Mouse (Mus musculus) MEL (cell line): ENCODE data around the gene Man2a2. TPM values are rescaled to one million over a fixed set of nuclear protein-coding genes. Genes with fewer than 3 reads are reported as not detected.

Source experiments
- DNase-seq: peaks from one replicate; pipeline ENCODE4 v3.0.0; 2011; ENCODE audit warnings: low read depth, low spot score
- H3K27ac ChIP-seq: 2 replicates; pipeline ENCODE4 v1.5.1; 2012; ENCODE audit warnings: low read depth, mild to moderate bottlenecking, control low read depth, low read length, moderate library complexity; ENCODE audit not compliant: control insufficient read depth
- H3K27me3 ChIP-seq, 2 experiments: fragments of 150-350 bp in 1 of 2; sonication (generic) in 1 of 2; 2 replicates each; pipeline ENCODE4 v1.6.1; 2012; ENCODE audit warnings: low read length in 2 of 2, mild to moderate bottlenecking in 2 of 2, improper control_type of control experiment in 1 of 2, moderate library complexity in 1 of 2; ENCODE audit not compliant: insufficient read depth in 2 of 2, control insufficient read depth in 1 of 2
- H3K36me3 ChIP-seq, 2 experiments: 2 replicates each; pipeline ENCODE4 v1.6.1; 2012 to 2014; ENCODE audit warnings: low read length in 2 of 2, improper control_type of control experiment in 1 of 2, inconsistent platforms in 1 of 2, mild to moderate bottlenecking in 1 of 2; ENCODE audit not compliant: insufficient read depth in 2 of 2, control insufficient read depth in 1 of 2
- H3K4me1 ChIP-seq, 2 experiments: fragments of 150-350 bp in 1 of 2; sonication (generic) in 1 of 2; 2 replicates each; pipeline ENCODE4 v1.6.1; 2012; ENCODE audit warnings: low read length in 2 of 2, improper control_type of control experiment in 1 of 2, mild to moderate bottlenecking in 1 of 2; ENCODE audit not compliant: insufficient read depth in 2 of 2, control insufficient read depth in 1 of 2
- H3K4me3 ChIP-seq, 2 experiments: fragments of 150-350 bp in 1 of 2; sonication (generic) in 1 of 2; 2 replicates each; pipeline ENCODE4 v1.5.1; 2012; ENCODE audit warnings: low read depth in 2 of 2, low read length in 2 of 2, mild to moderate bottlenecking in 2 of 2, moderate library complexity in 2 of 2, control low read depth in 1 of 2, improper control_type of control experiment in 1 of 2; ENCODE audit not compliant: control insufficient read depth in 1 of 2, insufficient read depth in 1 of 2
- H3K79me2 ChIP-seq: 2 replicates; pipeline ENCODE4 v1.6.1; 2012; ENCODE audit warnings: mild to moderate bottlenecking, low read length, moderate library complexity; ENCODE audit not compliant: control insufficient read depth, poor library complexity, insufficient read depth
- H3K9ac ChIP-seq: 2 replicates; pipeline ENCODE4 v1.6.1; 2012; ENCODE audit warnings: low read depth, mild to moderate bottlenecking, control low read depth, low read length, moderate library complexity; ENCODE audit not compliant: control insufficient read depth, poor library complexity, severe bottlenecking
- H3K9me3 ChIP-seq: fragments of 150-350 bp; sonication (generic); replicated peaks from 2 replicates; pipeline ENCODE4 v1.6.1; 2012; ENCODE audit warnings: mild to moderate bottlenecking, low read length, improper control_type of control experiment, moderate library complexity; ENCODE audit not compliant: insufficient read depth
- CHD2 ChIP-seq: IDR thresholded peaks from 2 replicates; pipeline ENCODE4 v1.6.1; 2011; ENCODE audit warnings: low read length, improper control_type of control experiment
- CTCF ChIP-seq, 3 experiments: IDR thresholded peaks in 2 of 3; conservative IDR thresholded peaks in 1 of 3; 2 replicates each; pipeline ENCODE4 v1.5.1; 2011 to 2012; ENCODE audit warnings: low read length in 3 of 3, low read depth in 2 of 3, mild to moderate bottlenecking in 2 of 3, improper control_type of control experiment in 1 of 3, inconsistent platforms in 1 of 3, mixed read lengths in 1 of 3, moderate library complexity in 1 of 3; ENCODE audit not compliant: control insufficient read depth in 1 of 3, insufficient read depth in 1 of 3, poor library complexity in 1 of 3, severe bottlenecking in 1 of 3
- E2F4 ChIP-seq: IDR thresholded peaks from 2 replicates; pipeline ENCODE4 v1.6.1; 2011; ENCODE audit warnings: low read depth, low read length, improper control_type of control experiment, borderline replicate concordance
- EP300 ChIP-seq, 2 experiments: IDR thresholded peaks; 2 replicates each; pipeline ENCODE4 v1.6.1; 2011; ENCODE audit warnings: improper control_type of control experiment in 2 of 2, low read length in 2 of 2, low read depth in 1 of 2, mild to moderate bottlenecking in 1 of 2
- ETS1 ChIP-seq: IDR thresholded peaks from 2 replicates; pipeline ENCODE4 v1.6.1; 2012; ENCODE audit warnings: low read depth, mild to moderate bottlenecking, inconsistent platforms, low read length, improper control_type of control experiment, moderate library complexity
- GATA1 ChIP-seq: IDR thresholded peaks from 2 replicates; pipeline ENCODE4 v1.6.1; 2011; ENCODE audit warnings: low read depth, low read length, improper control_type of control experiment
- JUND ChIP-seq: IDR thresholded peaks from 2 replicates; pipeline ENCODE4 v1.6.1; 2011; ENCODE audit warnings: low read depth, mild to moderate bottlenecking, improper control_type of control experiment, low read length
- KAT2A ChIP-seq: conservative IDR thresholded peaks from 2 replicates; pipeline ENCODE4 v1.6.1; 2012; ENCODE audit warnings: low read depth, low read length, improper control_type of control experiment, inconsistent platforms
- MXI1 ChIP-seq: IDR thresholded peaks from 2 replicates; pipeline ENCODE4 v1.6.1; 2011; ENCODE audit warnings: mild to moderate bottlenecking, low read depth, low read length, improper control_type of control experiment
- MYC ChIP-seq: IDR thresholded peaks from 2 replicates; pipeline ENCODE4 v1.6.1; 2011; ENCODE audit warnings: low read depth, mild to moderate bottlenecking, low read length, improper control_type of control experiment, moderate library complexity
- NELFE ChIP-seq: IDR thresholded peaks from 2 replicates; pipeline ENCODE4 v1.6.1; 2011; ENCODE audit warnings: low read depth, low read length, improper control_type of control experiment
- POLR2A ChIP-seq, 2 experiments: IDR thresholded peaks; 2 replicates each; pipeline ENCODE4 v1.6.1; 2011 to 2012; ENCODE audit warnings: low read length in 2 of 2, mild to moderate bottlenecking in 2 of 2, control low read depth in 1 of 2, improper control_type of control experiment in 1 of 2, low read depth in 1 of 2, moderate library complexity in 1 of 2; ENCODE audit not compliant: control insufficient read depth in 1 of 2, insufficient read depth in 1 of 2, poor library complexity in 1 of 2
- RCOR1 ChIP-seq: IDR thresholded peaks from 2 replicates; pipeline ENCODE4 v1.6.1; 2012; ENCODE audit warnings: low read depth, mild to moderate bottlenecking, inconsistent platforms, low read length, improper control_type of control experiment
- SIN3A ChIP-seq: IDR thresholded peaks from 2 replicates; pipeline ENCODE4 v1.6.1; 2012; ENCODE audit warnings: low read length, improper control_type of control experiment, inconsistent platforms
- TAL1 ChIP-seq: IDR thresholded peaks from 2 replicates; pipeline ENCODE4 v1.6.1; 2012; ENCODE audit warnings: mild to moderate bottlenecking, inconsistent platforms, low read length, moderate library complexity, mixed read lengths
- TBP ChIP-seq: IDR thresholded peaks from 2 replicates; pipeline ENCODE4 v1.8.0; 2011; ENCODE audit warnings: low read depth, low read length, improper control_type of control experiment
- TCF12 ChIP-seq: IDR thresholded peaks from 2 replicates; pipeline ENCODE4 v1.6.1; 2014; ENCODE audit warnings: low read depth, mild to moderate bottlenecking, inconsistent platforms, low read length, improper control_type of control experiment, moderate library complexity
- UBTF ChIP-seq: IDR thresholded peaks from 2 replicates; pipeline ENCODE4 v1.6.1; 2012; ENCODE audit warnings: low read depth, mild to moderate bottlenecking, inconsistent platforms, low read length, improper control_type of control experiment, moderate library complexity, borderline replicate concordance; ENCODE audit not compliant: insufficient read depth
- USF2 ChIP-seq, 2 experiments: IDR thresholded peaks; 2 replicates each; pipeline ENCODE4 v1.6.1; 2011 to 2012; ENCODE audit warnings: improper control_type of control experiment in 2 of 2, low read length in 2 of 2, borderline replicate concordance in 1 of 2, inconsistent platforms in 1 of 2, low read depth in 1 of 2, mild to moderate bottlenecking in 1 of 2; ENCODE audit not compliant: insufficient read depth in 1 of 2
- ZC3H11A ChIP-seq: IDR thresholded peaks from 2 replicates; pipeline ENCODE4 v1.6.1; 2012; ENCODE audit warnings: low read depth, mild to moderate bottlenecking, inconsistent platforms, low read length, improper control_type of control experiment
- ZKSCAN1 ChIP-seq: IDR thresholded peaks from 2 replicates; pipeline ENCODE4 v1.6.1; 2012; ENCODE audit warnings: low read depth, mild to moderate bottlenecking, inconsistent platforms, low read length, improper control_type of control experiment, moderate library complexity
- polyA plus RNA-seq, 2 experiments: library from polyadenylated mRNA; stranded (reverse) in 1 of 2; unstranded in 1 of 2; fragments of >175 nt in 1 of 2; fragments of >200 nt in 1 of 2; gene quantifications; 2 replicates each; pipeline versions ENCODE4 v1.2.1 to v1.2.4; 2012; ENCODE audit warnings: low replicate concordance in 2 of 2, low read depth in 1 of 2; ENCODE audit not compliant: insufficient read length in 2 of 2, insufficient read depth in 1 of 2, missing spikeins in 1 of 2
- total RNA-seq: library from RNA; depleted of rRNA; stranded (reverse); fragments of 300-350 nt; gene quantifications from 2 replicates; pipeline ENCODE4 v1.2.3, GENCODE M21; 2012

The Man2a2 gene
- total and polyA plus RNA-seq, 3 experiments = 19.2 to 38.6 TPM; not detected in 1

- H3K4me1 ChIP-seq = peaks cover 8 to 36% of the 10 kb centered on the region in 2 experiments
- H3K27me3 ChIP-seq = no peaks in the 10 kb centered on the region
- H3K79me2 ChIP-seq = no peaks in the 10 kb centered on the region
- no peak overlapping the region for H3K9ac ChIP-seq
- DNase-seq = no peak
- no peaks in the 10 kb centered on the region for H3K9me3 ChIP-seq
- TF ChIP-seq JUND (no peak), ZKSCAN1 (no peak), KAT2A (no peak), E2F4 (no peak), USF2 (IDR thresholded peaks at IDR 0.05; ENCODE audit: borderline replicate concordance in 1 of 2, insufficient read depth in 1 of 2, low read depth in 1 of 2, low read length in 2 of 2) (no peak), RCOR1 (no peak), TBP (no peak), NELFE (no peak), SIN3A (no peak), ZC3H11A (no peak), POLR2A (IDR thresholded peaks at IDR 0.05; ENCODE audit: control insufficient read depth in 1 of 2, insufficient read depth in 1 of 2, low read depth in 1 of 2, low read length in 2 of 2, poor library complexity in 1 of 2) (no peak), CTCF (IDR thresholded peaks at IDR 0.05 in 2 of 3, conservative IDR thresholded peaks at IDR 0.05 in 1 of 3; ENCODE audit: control insufficient read depth in 1 of 3, insufficient read depth in 1 of 3, low read depth in 2 of 3, low read length in 3 of 3, poor library complexity in 1 of 3, severe bottlenecking in 1 of 3) (no peak), MXI1 (no peak), CHD2 (no peak)
- peaks cover 0 to 31% of the 10 kb centered on the region in 2 experiments; a peak in 2 of 4 replicates for H3K36me3 ChIP-seq
- peak overlapping the region; percentile 92 for H3K27ac ChIP-seq
- no peak overlapping the region for H3K4me3 ChIP-seq
Observed at GRCm38 (mm10) chr7:80376192-80376591, 5.0 kb upstream of the Man2a2 start.

DNA sequence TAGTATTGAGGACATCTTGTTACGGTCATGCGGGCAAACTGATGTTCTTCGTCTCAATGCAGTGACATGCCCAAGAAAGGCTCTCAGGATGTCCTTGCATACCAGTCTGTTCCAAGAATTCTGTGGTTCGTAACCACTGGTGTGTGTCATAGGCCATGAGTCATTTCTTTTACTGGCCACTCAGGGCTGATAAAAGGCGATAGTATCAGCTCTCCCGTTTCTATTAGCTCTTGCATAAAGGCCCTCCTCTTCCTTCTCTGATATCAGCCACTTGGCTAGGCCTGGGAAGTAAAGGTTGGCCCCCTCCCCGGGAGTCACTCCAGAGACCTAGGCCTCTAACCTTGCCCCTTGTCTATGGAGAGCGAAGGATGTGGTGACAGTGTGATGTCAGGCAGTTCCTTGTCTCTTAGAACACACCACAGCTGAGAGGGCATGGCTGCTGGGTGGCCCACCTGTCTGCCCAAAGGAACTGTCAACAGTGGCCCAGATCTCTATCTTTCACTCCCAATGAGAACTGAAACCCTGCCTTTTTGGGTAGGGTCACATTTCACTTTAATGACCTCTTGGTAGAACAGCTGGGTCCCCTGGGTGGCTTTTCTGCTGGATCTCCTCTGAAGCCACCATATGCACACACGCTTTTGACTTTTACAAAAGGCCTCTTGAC lies 4.3 kb upstream of the Man2a2 start:
- peak; percentile 79 for DNase-seq
- Histone ChIP-seq H3K9ac (peak overlapping the region; percentile 63), H3K36me3 (peaks cover 0 to 31% of the 10 kb centered on the region in 2 experiments; a peak in 2 of 4 replicates), H3K27me3 (no peaks in the 10 kb centered on the region), H3K79me2 (peaks cover 3% of the 10 kb centered on the region; the same call in 1 of the 2 replicates), H3K27ac (peak overlapping the region; percentile 92), H3K9me3 (no peaks in the 10 kb centered on the region), H3K4me3 (peak overlapping the region in 1 of 2 experiments; percentile 15; a peak in 2 of 4 replicates), H3K4me1 (peaks cover 8 to 36% of the 10 kb centered on the region in 2 experiments)
- TF ChIP-seq MYC = no peak
- TF ChIP-seq TBP = peak; percentile 45; the same call in 1 of the 2 replicates
- peak; percentile 81 for TF ChIP-seq JUND
- peak; percentile 88 for TF ChIP-seq ETS1
- peak; percentile 78 to 88 for TF ChIP-seq EP300 (IDR thresholded peaks at IDR 0.05; ENCODE audit: low read depth in 1 of 2, low read length in 2 of 2)
- peak; percentile 29; the same call in 1 of the 2 replicates for TF ChIP-seq TCF12
- peak in 1 of 2 experiments; percentile 36; a peak in 1 of 4 replicates for TF ChIP-seq POLR2A (IDR thresholded peaks at IDR 0.05; ENCODE audit: control insufficient read depth in 1 of 2, insufficient read depth in 1 of 2, low read depth in 1 of 2, low read length in 2 of 2, poor library complexity in 1 of 2)
- peak; percentile 54 for TF ChIP-seq SIN3A
- peak; percentile 91 for TF ChIP-seq GATA1
- no peak for TF ChIP-seq UBTF
- TF ChIP-seq TAL1 = peak; percentile 29; the same call in 1 of the 2 replicates
- TF ChIP-seq RCOR1 = 0 out of 2 replicates have a peak, but pooled peaks have one; percentile 30
- no peak for TF ChIP-seq KAT2A
- TF ChIP-seq, all 39 proteins: peak for 10
